Mouse (Mus musculus) A20 (cell line): ENCODE data around the gene Clp1.
"Not testable (repeated sequence)": the region's sequence is repeated elsewhere in the genome, so short reads cannot be mapped to it uniquely, and the experiment has no call there.

Experiments
- DNase-seq: peaks from one replicate; pipeline ENCODE4 v3.0.0-alpha.2; 2011; ENCODE audit warnings: low read depth, low spot score

Clp1 gene

GRCm38 (mm10) chr2:84738271-84738911 is 11.2 kb upstream of the Clp1 start:
- peak; percentile 30 for DNase-seq

GRCm38 (mm10) chr2:84737451-84737925 is 10.3 kb upstream of the Clp1 start:
- no peak for DNase-seq

GRCm38 (mm10) chr2:84736312-84737161 is 9.4 kb upstream of the Clp1 start:
- DNase-seq, result no peak

- DNase-seq, result no peak
Observed at GRCm38 (mm10) chr2:84735346-84735920, 8.3 kb upstream of the Clp1 start.

GRCm38 (mm10) chr2:84734919-84735318 is 7.8 kb upstream of the Clp1 start:
- no peak for DNase-seq

GRCm38 (mm10) chr2:84734351-84734864 is 7.3 kb upstream of the Clp1 start:
- no peak for DNase-seq

GRCm38 (mm10) chr2:84733579-84734300 is 6.6 kb upstream of the Clp1 start, which contains the start of gene Ypel4:
Gene Ypel4 (plus strand): TSS chr2:84734058.
- no peak for DNase-seq

GRCm38 (mm10) chr2:84732394-84732793 is 5.2 kb upstream of the Clp1 start:
- no peak for DNase-seq

GRCm38 (mm10) chr2:84731206-84731605 is 4.1 kb upstream of the Clp1 start:
- no peak for DNase-seq

GRCm38 (mm10) chr2:84728191-84728590 is 1.0 kb upstream of the Clp1 start:
- not testable (repeated sequence) for DNase-seq

- DNase-seq, result peak; percentile 26
Observed at GRCm38 (mm10) chr2:84726716-84727115, 434 bp downstream of the Clp1 start.

GRCm38 (mm10) chr2:84725770-84726169 is 1.4 kb downstream of the Clp1 start:
- DNase-seq, result no peak

- no peak for DNase-seq
Observed at GRCm38 (mm10) chr2:84723856-84724255, 3.3 kb downstream of the Clp1 start.

GRCm38 (mm10) chr2:84721182-84721581 is 6.0 kb downstream of the Clp1 start:
- no peak for DNase-seq

GRCm38 (mm10) chr2:84720718-84721117 is 6.4 kb downstream of the Clp1 start:
- no peak for DNase-seq

GRCm38 (mm10) chr2:84717357-84717756 is 9.8 kb downstream of the Clp1 start:
- no peak for DNase-seq

GRCm38 (mm10) chr2:84716423-84717355 is 10.5 kb downstream of the Clp1 start:
- DNase-seq, result peak; percentile 69

- peak; percentile 87 for DNase-seq
Observed at GRCm38 (mm10) chr2:84715562-84716361, 11.4 kb downstream of the Clp1 start.

GRCm38 (mm10) chr2:84714811-84715561 is 12.2 kb downstream of the Clp1 start, which contains the start of gene Zdhhc5:
Gene Zdhhc5 (minus strand): TSS chr2:84715180.
- DNase-seq, result peak; percentile 99
